Mouse (Mus musculus): ENCODE measurements around the gene Smn1.
A peak's percentile ranks its signal among the peaks of the same experiment; 100 is the strongest.
"Not testable (repeated sequence)": the region's sequence is repeated elsewhere in the genome, so short reads cannot be mapped to it uniquely, and the experiment has no call there.

Gene Smn1

GRCm38 (mm10) chr13:100124423-100125257, at the start of gene Smn1:
Smn1 (plus strand) TSS chr13:100124852.
- DNase-seq: peak; percentile 92

GRCm38 (mm10) chr13:100098808-100099207, 25.8 kb upstream of the Smn1 start:
- DNase-seq: no peak

- no peak for DNase-seq
Measured at GRCm38 (mm10) chr13:100103052-100103658, 21.5 kb upstream of the Smn1 start.

- peak; percentile 89 for DNase-seq
Measured at GRCm38 (mm10) chr13:100103748-100104254, 20.9 kb upstream of the Smn1 start, which contains the start of gene Bdp1. Bdp1 (minus strand) TSS chr13:100104070.

- DNase-seq: peak; percentile 79
Measured at GRCm38 (mm10) chr13:100107652-100108472, 16.8 kb upstream of the Smn1 start, which contains the start of gene Serf1. Serf1 (plus strand) TSS chr13:100108012.

- DNase-seq: no peak
Measured at GRCm38 (mm10) chr13:100112218-100112972, 12.3 kb upstream of the Smn1 start.

- DNase-seq: no peak
Measured at GRCm38 (mm10) chr13:100123970-100124369, 682 bp upstream of the Smn1 start.

- no peak for DNase-seq
Measured at GRCm38 (mm10) chr13:100125258-100125643, 599 bp downstream of the Smn1 start.

GRCm38 (mm10) chr13:100141646-100142314, 17.1 kb downstream of the Smn1 start:
- no peak for DNase-seq

- no peak for DNase-seq
Measured at GRCm38 (mm10) chr13:100152659-100153058, 28.0 kb downstream of the Smn1 start.

- DNase-seq: no peak
Measured at GRCm38 (mm10) chr13:100156624-100157023, 32.0 kb downstream of the Smn1 start.

GRCm38 (mm10) chr13:100161171-100161870, 36.7 kb downstream of the Smn1 start:
- DNase-seq: not testable (repeated sequence)

GRCm38 (mm10) chr13:100162467-100162866, 37.8 kb downstream of the Smn1 start:
- DNase-seq: not testable (repeated sequence)

GRCm38 (mm10) chr13:100166378-100166777, 41.7 kb downstream of the Smn1 start:
- not testable (repeated sequence) for DNase-seq

GRCm38 (mm10) chr13:100174360-100174759, 49.7 kb downstream of the Smn1 start:
- DNase-seq: not testable (repeated sequence)

GRCm38 (mm10) chr13:100183111-100183510, 58.5 kb downstream of the Smn1 start:
- not testable (repeated sequence) for DNase-seq
